Mouse (Mus musculus) liver, postnatal 0 days (tissue): ENCODE measurements around the gene Lrp1.

Experiments used
- CTCF ChIP-seq: sonication (generic); IDR thresholded peaks from 2 replicates; pipeline ENCODE4 v1.5.1; 2016; ENCODE audit warnings: antibody characterized with exemption, low read depth
- EP300 ChIP-seq: IDR thresholded peaks from 2 replicates; pipeline ENCODE4 v1.6.1; 2016; ENCODE audit warnings: antibody characterized with exemption, low read depth, mild to moderate bottlenecking

DNA sequence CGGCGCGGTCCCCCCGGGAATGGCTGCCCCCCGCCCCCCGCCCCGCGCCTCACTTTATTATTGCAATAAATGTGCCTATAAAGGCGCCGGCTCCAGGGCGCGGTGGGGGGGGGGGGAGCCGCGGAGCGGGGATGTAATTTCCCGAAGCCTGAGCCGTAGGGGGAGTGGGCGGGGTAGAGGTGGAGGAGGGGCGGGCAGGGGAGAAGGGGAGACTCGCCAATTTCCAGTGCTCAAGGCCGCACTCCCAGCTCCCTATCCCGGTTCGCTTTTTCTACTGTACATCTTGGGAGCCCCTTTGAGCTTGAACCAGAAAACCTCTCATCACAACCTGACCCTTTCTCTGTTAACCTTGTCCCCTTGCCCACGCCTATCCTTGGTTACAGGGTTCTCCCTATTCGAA lies 90.0 kb downstream of the Lrp1 start:
- TF ChIP-seq EP300 (no peak), CTCF (no peak)
